Mouse (Mus musculus) kidney, adult 8-10 months (tissue): ENCODE measurements at regions not wholly inside any gene's neighbourhood (a gene's known extent, or its start where the extent isn't known, plus 50 kb on each side); places are given as distances from the start of the nearest gene placed in this dataset.

ENCODE experiments used
- DNase-seq, 2 experiments: peaks; one replicate each; pipeline ENCODE4 v3.0.0; 2022

GRCm38 (mm10) chr9:122568691-122569441, 178.3 kb upstream of the Topaz1 start:
- no peak for DNase-seq

GRCm38 (mm10) chr9:122569511-122570455, 177.4 kb upstream of the Topaz1 start:
- no peak for DNase-seq

DNA sequence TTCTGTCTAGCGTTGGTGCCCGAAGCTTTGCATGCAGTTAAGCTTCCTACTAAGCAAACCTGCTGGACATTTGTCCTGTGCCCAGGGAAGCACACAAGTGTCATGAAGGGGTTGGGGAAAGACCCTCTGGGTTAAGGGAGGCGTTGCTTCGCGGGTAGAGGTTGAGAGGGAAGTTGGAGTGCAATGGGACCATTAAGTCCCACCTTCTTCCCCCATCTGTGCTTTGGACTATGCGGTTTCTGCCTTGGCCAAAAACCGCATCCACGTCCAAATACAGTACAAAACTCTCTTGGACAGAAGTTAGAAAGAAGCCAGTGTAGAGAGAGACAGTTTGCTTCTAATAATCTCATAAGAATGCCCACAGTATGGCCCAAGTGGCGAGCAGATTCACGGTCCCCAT, 176.1 kb upstream of the Topaz1 start:
- no peak for DNase-seq

DNA sequence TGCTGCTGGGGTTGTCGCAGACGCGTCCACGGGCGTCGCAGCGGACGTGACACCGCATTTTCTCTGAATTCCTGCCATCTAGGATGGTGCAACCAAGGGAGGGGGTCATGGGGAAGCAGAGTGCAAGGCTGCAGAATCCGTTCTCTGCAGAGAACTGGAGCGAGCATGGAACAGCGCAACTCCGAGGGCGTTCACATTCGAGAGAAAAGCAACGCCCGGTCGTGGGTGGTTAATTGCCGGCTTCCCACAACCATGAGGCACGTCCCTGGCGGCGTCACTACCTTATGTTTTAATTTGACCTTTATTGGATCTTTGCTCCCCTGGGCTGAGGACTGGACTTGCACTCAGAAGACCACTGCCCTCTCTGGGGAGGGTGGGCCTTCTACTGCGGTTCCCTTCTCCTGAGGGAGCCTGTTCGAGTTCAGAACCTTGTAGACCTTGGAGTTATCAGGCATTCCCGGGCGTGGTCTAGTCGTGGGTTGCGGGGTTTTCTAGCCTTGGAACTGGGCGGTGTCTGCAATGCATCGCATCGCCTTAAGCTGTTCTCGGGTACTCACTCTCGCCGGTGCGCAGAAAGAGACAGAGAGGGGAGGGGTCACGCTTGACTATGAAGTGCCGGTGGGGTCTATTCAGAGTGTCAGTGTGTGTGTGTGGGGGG, 175.6 kb upstream of the Topaz1 start:
- DNase-seq: no peak

- DNase-seq: no peak
Observed at GRCm38 (mm10) chr9:122572060-122572835, 174.9 kb upstream of the Topaz1 start.

- DNase-seq: no peak
Observed at GRCm38 (mm10) chr9:122572836-122573267, 174.3 kb upstream of the Topaz1 start.

- DNase-seq: no peak
Observed at GRCm38 (mm10) chr9:122585228-122585627, 161.9 kb upstream of the Topaz1 start.

DNA sequence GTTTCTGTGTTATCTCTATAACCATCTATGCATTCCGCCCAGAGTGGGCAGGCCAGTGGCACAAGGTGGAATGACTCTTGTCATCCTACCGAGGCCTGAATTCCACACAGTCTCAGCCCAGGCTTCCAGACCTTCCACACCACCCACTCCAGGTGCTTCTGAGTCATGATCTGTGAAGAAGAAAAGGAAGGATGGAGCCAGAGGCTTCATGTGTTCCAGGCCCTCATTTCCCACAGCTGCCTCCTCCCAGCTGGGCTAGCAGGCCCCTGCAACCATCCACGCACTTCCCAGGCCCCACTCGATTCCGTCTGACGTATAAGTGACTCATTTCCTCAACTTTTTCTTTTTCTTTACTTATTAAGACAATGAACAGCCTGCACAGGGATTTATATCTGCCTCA, 160.7 kb upstream of the Topaz1 start:
- no peak for DNase-seq

- no peak for DNase-seq
Observed at GRCm38 (mm10) chr9:122586986-122587385, 160.2 kb upstream of the Topaz1 start.

DNA sequence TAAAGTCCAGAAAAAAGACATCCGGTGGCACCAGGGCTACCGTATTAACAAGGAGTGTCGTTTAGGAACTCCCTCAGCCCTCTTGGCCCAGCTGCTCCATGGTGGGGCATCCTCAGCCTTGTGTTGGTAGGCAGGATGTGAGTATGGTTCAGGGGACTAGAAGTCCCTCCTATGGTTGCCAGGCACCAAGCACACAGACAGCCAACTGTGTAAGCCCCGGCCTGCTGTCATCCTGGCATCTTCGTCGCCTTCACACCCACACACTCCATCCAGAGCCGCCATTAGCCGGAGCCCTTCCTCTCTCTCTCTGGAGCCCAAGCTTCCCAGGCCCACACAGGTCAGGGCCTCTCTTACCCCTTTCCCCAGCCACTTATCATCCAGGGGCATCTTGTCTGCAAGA, 158.9 kb upstream of the Topaz1 start:
- no peak for DNase-seq

DNA sequence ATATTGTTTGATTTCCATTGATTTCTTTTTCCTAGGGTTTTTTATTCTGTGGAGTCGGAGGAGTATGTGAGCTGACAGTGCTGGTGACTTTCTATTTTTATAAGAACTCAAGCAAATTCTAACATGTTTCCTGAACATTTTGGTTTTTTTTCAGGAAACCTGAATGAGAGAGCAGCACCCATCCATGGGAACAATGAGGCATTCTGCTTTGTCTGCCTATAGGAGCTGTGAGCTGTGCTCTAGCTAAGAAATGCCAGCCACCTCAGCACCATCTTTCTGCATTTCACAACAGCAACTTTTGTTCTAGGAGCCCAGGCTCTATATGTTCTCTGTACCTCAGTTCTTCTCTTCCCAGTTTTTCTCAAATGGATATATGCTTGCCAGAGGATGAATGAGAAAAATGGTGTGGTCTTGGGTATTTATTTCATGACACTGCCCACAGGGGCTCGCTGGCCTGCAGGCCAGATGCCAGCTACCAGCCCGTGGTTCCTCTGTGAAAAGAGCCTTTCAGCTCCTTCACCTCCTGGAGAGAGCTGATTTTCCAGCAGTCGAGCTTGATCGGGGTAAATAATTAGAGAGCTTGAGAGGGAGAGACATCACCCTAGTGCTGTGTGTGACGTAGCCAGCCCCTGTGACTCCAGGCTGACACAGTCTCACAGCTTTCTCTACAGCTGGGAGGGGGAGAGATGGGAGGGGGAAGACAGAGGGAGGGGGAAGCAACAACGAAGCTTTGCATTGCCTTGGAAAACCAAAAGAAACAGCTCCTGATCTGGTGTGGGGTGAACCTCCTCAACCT, 154.1 kb upstream of the Topaz1 start:
- no peak for DNase-seq

- no peak for DNase-seq
Observed at GRCm38 (mm10) chr9:122595120-122595943, 151.8 kb upstream of the Topaz1 start.

DNA sequence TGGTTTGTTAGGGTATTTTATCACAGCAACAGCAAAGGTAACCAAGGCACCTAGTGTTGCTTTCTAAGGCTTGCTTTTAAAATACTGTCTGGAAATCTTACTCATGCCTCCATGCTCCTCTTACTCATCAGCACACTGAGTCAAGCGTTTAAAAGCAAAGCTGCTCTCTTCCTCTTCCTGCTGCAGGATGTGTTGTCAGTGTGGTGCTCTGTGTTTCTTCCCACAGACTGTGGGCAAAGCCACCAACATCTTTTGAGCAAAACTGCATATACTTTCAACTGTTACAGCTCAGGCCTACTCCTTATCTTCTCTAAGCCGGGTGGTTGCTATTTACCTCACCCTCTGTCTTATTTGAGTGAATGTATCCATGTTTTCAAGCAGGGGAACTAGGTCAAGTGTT, 144.0 kb upstream of the Topaz1 start:
- DNase-seq: no peak

GRCm38 (mm10) chr9:122609616-122610015, 137.5 kb upstream of the Topaz1 start:
- no peak for DNase-seq

DNA sequence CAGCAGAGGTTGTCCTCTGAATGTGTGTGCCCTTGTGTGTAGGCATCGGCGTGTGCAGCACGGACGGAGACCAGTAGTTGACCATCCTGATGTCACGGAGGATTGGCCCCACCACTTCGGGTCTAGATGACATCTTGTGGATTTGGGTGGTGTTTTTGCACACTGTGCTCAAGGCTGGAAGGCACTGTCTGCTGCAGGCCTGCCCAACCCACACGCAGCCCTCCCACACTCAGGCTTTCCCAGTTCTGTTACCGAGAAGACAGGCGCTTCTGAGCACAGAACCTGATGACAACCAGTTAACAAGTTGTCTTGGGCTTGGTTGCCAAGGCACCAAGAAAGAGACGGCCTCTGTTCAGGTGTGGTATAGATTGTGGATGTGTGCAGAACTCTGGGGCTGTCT, 136.2 kb upstream of the Topaz1 start:
- DNase-seq: no peak

DNA sequence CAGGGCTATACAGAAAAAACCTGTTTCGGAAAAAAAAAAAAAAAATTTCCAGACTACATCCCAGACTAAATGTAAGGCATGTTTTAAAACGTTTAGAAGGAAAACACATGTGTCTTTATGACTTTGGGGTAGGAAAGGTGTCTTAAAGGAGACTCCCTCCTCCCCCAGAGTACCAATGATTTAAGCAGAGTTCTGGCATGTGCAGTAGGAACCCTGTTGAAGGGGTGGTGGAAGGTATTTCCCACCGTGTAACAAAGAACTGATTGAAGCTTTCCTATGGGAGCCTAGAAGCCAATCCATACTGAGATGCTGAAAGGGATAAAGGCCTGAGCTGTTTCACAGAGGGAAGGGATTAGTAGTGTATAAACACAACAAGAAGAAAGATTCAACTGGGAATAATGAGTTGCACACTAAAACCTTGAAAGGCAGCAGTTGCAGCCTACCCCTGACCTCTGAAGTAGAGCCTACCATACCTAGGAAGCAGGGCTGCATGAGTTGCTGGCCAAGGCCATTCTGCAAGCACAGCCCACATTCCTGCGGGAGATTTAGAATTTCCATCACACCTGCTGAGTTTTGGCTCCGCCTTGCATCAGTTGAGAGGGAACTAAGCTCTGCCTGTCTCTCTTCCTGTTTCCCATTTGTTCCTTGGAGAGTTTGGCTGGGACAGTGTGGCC, 132.4 kb upstream of the Topaz1 start:
- no peak for DNase-seq

DNA sequence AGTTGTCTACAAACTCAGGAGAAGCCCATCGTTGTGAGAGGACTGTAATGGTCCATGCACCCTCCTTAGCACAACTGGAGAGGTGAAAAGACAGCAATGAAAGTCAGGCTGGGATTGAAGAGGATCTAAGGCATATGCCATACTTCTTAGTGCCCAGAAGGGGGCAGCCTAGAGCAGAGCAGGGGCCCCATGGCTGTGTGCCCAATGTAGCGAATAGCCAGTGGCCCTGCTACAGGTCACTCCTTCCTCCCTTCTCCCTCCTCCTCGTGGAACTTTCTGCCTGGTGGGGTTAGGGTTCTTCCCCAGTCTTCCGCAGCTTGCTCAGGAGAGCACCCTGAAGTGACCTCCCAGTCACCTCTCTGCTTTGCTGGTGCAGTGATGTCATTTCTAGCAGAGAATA, 131.8 kb upstream of the Topaz1 start:
- peak; percentile 14 to 47 for DNase-seq

- peak in 1 of 2 experiments; percentile 26 for DNase-seq
Observed at GRCm38 (mm10) chr9:122617793-122618192, 129.4 kb upstream of the Topaz1 start.

DNA sequence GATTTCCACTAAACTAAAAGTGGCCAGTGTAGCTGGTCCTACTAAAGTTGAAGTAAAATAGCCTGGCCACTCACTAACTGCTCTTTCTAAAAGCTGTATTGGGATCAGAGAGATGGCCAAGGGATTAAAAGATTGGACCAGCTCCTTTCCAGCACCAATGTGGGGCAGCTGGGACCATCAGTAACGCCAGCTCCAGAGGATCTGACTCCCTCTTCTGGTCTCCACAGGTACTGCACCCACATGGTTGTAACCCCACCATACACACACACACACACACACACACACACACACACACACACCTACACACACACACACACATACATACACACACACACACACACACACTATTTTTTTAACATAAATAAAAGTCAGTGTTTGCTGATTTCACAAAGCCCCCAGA, 122.1 kb upstream of the Topaz1 start:
- DNase-seq: no peak

GRCm38 (mm10) chr9:122626346-122626745, 120.8 kb upstream of the Topaz1 start:
- no peak for DNase-seq
